8 mouse cellular contexts compared by ENCODE assay signal in genomic region chr16:95945389-95946311, GRCm38 (mm10). TPM values are rescaled to one million over a fixed set of nuclear protein-coding genes. Genes with fewer than 3 reads are reported as not detected.
A peak's percentile ranks its signal among the peaks of the same experiment; 100 is the strongest.
DNase-seq lines count a peak whose midpoint lies in the region; ATAC-seq and TF ChIP-seq lines count a peak whose summit lies in the region.

No protein-coding gene starts in this region.

- 26% methylated on average over 20 of the region's 20 CpGs for WGBS in heart, embryonic 14.5 days
- WGBS in liver, embryonic 15.5 days (ENCODE audit: insufficient replicate concordance) = 21% methylated on average over 20 of the region's 20 CpGs
- 6% methylated on average over 20 of the region's 20 CpGs for WGBS in olfactory bulb, adult 2 months
- 30% methylated on average over 20 of the region's 20 CpGs for WGBS in thymus, adult 2 months

- H3K36me3 ChIP-seq in ES-E14 (ENCODE audit: control insufficient read depth, insufficient read depth, low read length, poor library complexity, severe bottlenecking) = no peaks in the 10 kb centered on the region
- no peaks in the 10 kb centered on the region for H3K36me3 ChIP-seq in heart, embryonic 14.5 days (ENCODE audit: control insufficient read depth, insufficient read depth, low read length)
- no peaks in the 10 kb centered on the region for H3K36me3 ChIP-seq in liver, embryonic 15.5 days (replicated peaks)
- no peaks in the 10 kb centered on the region for H3K36me3 ChIP-seq in thymus, adult 2 months (ENCODE audit: control insufficient read depth, insufficient read depth, low read length)

- no peak overlapping the region for H3K4me3 ChIP-seq in ES-E14 (ENCODE audit: insufficient read depth in 1 of 2, low read depth in 1 of 2, low read length in 2 of 2, poor library complexity in 1 of 2, severe bottlenecking in 1 of 2)
- no peak overlapping the region for H3K4me3 ChIP-seq in heart, embryonic 14.5 days (ENCODE audit: control insufficient read depth in 1 of 2, insufficient read depth in 1 of 2, low read depth in 1 of 2, low read length in 2 of 2)
- H3K4me3 ChIP-seq in liver, embryonic 15.5 days (replicated peaks) = no peak overlapping the region
- H3K4me3 ChIP-seq in olfactory bulb, adult 2 months (ENCODE audit: insufficient read depth, low read depth, low read length) = no peak overlapping the region
- no peak overlapping the region for H3K4me3 ChIP-seq in thymus, adult 2 months (ENCODE audit: control insufficient read depth, insufficient read depth, low read length)

- TF ChIP-seq CTCF in olfactory bulb, adult 2 months (IDR thresholded peaks at IDR 0.05; ENCODE audit: insufficient read depth, low read depth, low read length) = peak; percentile 70
- TF ChIP-seq CTCF in thymus, adult 2 months (IDR thresholded peaks at IDR 0.05; ENCODE audit: borderline replicate concordance, control insufficient read depth, extremely low read depth, insufficient read depth, low read length, poor library complexity) = peak; percentile 67; the same call in 1 of the 2 replicates

- H3K27ac ChIP-seq in ES-E14 (ENCODE audit: insufficient read depth, low read depth, low read length, poor library complexity, severe bottlenecking) = no peak overlapping the region
- no peak overlapping the region for H3K27ac ChIP-seq in heart, embryonic 14.5 days (replicated peaks in 1 of 2; ENCODE audit: control insufficient read depth in 1 of 2, insufficient read depth in 1 of 2, low read depth in 2 of 2, low read length in 2 of 2)
- no peak overlapping the region for H3K27ac ChIP-seq in liver, embryonic 15.5 days (replicated peaks)
- H3K27ac ChIP-seq in olfactory bulb, adult 2 months (ENCODE audit: insufficient read depth, low read depth, low read length) = no peak overlapping the region
- peak overlapping the region; percentile 33; the same call in 1 of the 2 replicates for H3K27ac ChIP-seq in thymus, adult 2 months (ENCODE audit: control insufficient read depth, insufficient read depth, low read length)

- no peak for TF ChIP-seq POLR2A in olfactory bulb, adult 2 months (IDR thresholded peaks at IDR 0.05; ENCODE audit: insufficient read depth, low read depth, low read length)
- no peak for TF ChIP-seq POLR2A in thymus, adult 2 months (IDR thresholded peaks at IDR 0.05; ENCODE audit: control insufficient read depth, extremely low read depth, insufficient read depth, low read length, poor library complexity)

- H3K27me3 ChIP-seq in heart, embryonic 14.5 days (ENCODE audit: control insufficient read depth, insufficient read depth, low read length) = 0 out of 2 replicates have a peak, but pooled peaks cover 4% of the 10 kb centered on the region
- no peaks in the 10 kb centered on the region for H3K27me3 ChIP-seq in liver, embryonic 15.5 days
- H3K27me3 ChIP-seq in thymus, adult 2 months (ENCODE audit: control insufficient read depth, insufficient read depth, low read length) = no peaks in the 10 kb centered on the region

- ATAC-seq in erythroblast, adult 5-6 weeks (replicated peaks; ENCODE audit: low FRiP score, poor library complexity, severe bottlenecking) = peak; percentile 39; the same call in 1 of the 2 replicates
- no peak for ATAC-seq in heart, embryonic 14.5 days (ENCODE audit: insufficient number of reproducible peaks, insufficient read depth, low FRiP score, low read depth)
- peak; percentile 10; the same call in 1 of the 2 replicates for ATAC-seq in liver, embryonic 15.5 days (ENCODE audit: insufficient read depth)

- no peaks in the 10 kb centered on the region for H3K4me1 ChIP-seq in ES-E14 (ENCODE audit: control insufficient read depth in 2 of 2, insufficient read depth in 2 of 2, low read length in 2 of 2, poor library complexity in 1 of 2)
- peaks cover 2 to 3% of the 10 kb centered on the region in 2 experiments; a peak in 1 of 4 replicates for H3K4me1 ChIP-seq in heart, embryonic 14.5 days (ENCODE audit: control insufficient read depth in 2 of 2, insufficient read depth in 2 of 2, low read length in 2 of 2)
- H3K4me1 ChIP-seq in liver, embryonic 15.5 days (replicated peaks) = no peaks in the 10 kb centered on the region
- H3K4me1 ChIP-seq in olfactory bulb, adult 2 months (ENCODE audit: control insufficient read depth, insufficient read depth, low read length) = peaks cover 6% of the 10 kb centered on the region
- H3K4me1 ChIP-seq in thymus, adult 2 months (replicated peaks; ENCODE audit: control insufficient read depth, insufficient read depth, low read length) = peaks cover 24% of the 10 kb centered on the region

- DNase-seq in ES-E14 (ENCODE audit: low read depth, low spot score) = peak; percentile 75
- peak; percentile 65 for DNase-seq in brain, embryonic 18.5 days (ENCODE audit: low read depth, low spot score)
- peak; percentile 84 for DNase-seq in kidney, postnatal 14 days
- peak; percentile 72 for DNase-seq in thymus, adult 2 months

- 0 out of 2 replicates have a peak overlapping the region, but pooled peaks have one; percentile 32 for H3K4me2 ChIP-seq in heart, embryonic 14.5 days (ENCODE audit: low read length)
- no peak overlapping the region for H3K4me2 ChIP-seq in liver, embryonic 15.5 days

- H3K9me3 ChIP-seq in ES-E14 (ENCODE audit: control insufficient read depth, insufficient read depth, low read depth, low read length) = no peaks in the 10 kb centered on the region
- no peaks in the 10 kb centered on the region for H3K9me3 ChIP-seq in heart, embryonic 14.5 days (ENCODE audit: control insufficient read depth, low read length)
- no peaks in the 10 kb centered on the region for H3K9me3 ChIP-seq in liver, embryonic 15.5 days (replicated peaks)

- in situ Hi-C loops in ES-E14 (cut with MboI; ENCODE audit: low sequenced_read_pairs in 2 of 2, unreplicated experiment in 2 of 2) = loop anchor here in 1 of 2 experiments (10.0 to 25.0 kb wide), 2 partner anchors 291 to 483 kb away; no protein-coding TSS in a partner anchor

- no peak overlapping the region for H3K9ac ChIP-seq in ES-E14 (ENCODE audit: insufficient read depth, low read depth, low read length, poor library complexity, severe bottlenecking)
- no peak overlapping the region for H3K9ac ChIP-seq in heart, embryonic 14.5 days (ENCODE audit: low read length)
- H3K9ac ChIP-seq in liver, embryonic 15.5 days = no peak overlapping the region

TF ChIP-seq in ES-E14, 5 proteins besides CTCF, POLR2A, EP300 and RAD21:
- peak; percentile 92 for TF ChIP-seq ZNF384 (IDR thresholded peaks at IDR 0.05; ENCODE audit: low read depth, low read length)
- no peak for TF ChIP-seq CHD2 (IDR thresholded peaks at IDR 0.05; ENCODE audit: low read depth, low read length)
- peak; percentile 95; the same call in 1 of the 2 replicates for TF ChIP-seq ZC3H11A (IDR thresholded peaks at IDR 0.05; ENCODE audit: borderline replicate concordance, low read depth, low read length)

RNA-seq across cellular contexts. Expression of gene Psmg1, which starts 45.1 kb away (rescaled TPM):
- 82.8 and 92.9 TPM in 2 replicates for total RNA-seq in ES-E14 (2012; rRNA removed)
- total RNA-seq in erythroblast, adult 5-6 weeks (2015; ENCODE audit: low replicate concordance) = 12.3 and 21.3 TPM in 2 replicates
- total RNA-seq in erythroblast, adult 5-6 weeks (2017; ENCODE audit: low replicate concordance) = 5.1 and 10.3 TPM in 2 replicates
- polyA plus RNA-seq in heart, embryonic 14.5 days (2014; fragmentation: Nextera tagmentation; extraction: Ambion mirVana) = 64.5 and 66.8 TPM in 2 replicates
- polyA plus RNA-seq in liver, embryonic 15.5 days (2015; fragmentation: Nextera tagmentation; extraction: Ambion mirVana) = 46.2 and 46.7 TPM in 2 replicates
- polyA plus RNA-seq in olfactory bulb, adult 2 months (2012; ENCODE audit: insufficient read depth, insufficient read length, low replicate concordance, missing spikeins) = not detected in 2 replicates
- 31.1 and 35.9 TPM in 2 replicates for polyA plus RNA-seq in thymus, adult 2 months (2012; rRNA removed)
